ENCODE assay signal across 8 mouse cellular contexts in the genomic region with DNA sequence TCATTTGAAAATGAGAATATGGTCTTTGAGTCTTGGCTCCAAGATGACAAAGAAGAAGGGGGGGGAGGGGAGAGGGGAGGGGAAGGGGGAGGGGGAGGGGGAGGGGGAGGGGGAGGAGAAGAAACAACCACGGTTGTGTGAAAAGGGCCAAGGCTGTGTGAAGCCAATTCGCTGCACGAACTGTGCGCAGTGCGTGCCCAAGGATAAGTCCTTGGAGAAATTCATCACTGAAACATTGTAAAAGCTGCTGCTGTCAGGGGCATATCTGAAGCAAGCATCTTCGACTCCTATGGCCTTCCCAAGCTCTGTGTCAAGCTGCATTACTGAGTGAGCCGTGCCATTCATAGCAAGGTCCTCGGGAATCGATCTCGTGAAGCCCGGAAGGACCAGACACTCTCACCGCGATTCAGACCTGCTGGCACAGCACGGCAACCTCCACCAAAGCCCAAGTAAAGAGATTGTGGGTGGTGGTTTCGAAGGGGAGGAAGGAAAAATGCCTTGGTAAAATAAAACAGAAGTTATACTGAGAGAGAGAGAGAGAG. TPM values are rescaled to one million over a fixed set of nuclear protein-coding genes. Genes with fewer than 3 reads are reported as not detected.
"Had no signal": no experiment of that assay in that cellular context is flagged by ENCODE, and none has a peak within 500 bp of the region (broad histone marks: within the 10 kb centered on the region; RNA-seq: fewer than 3 reads in every experiment).

No protein-coding gene starts in this region.

- DNase-seq: kidney, postnatal 14 days; left cerebral cortex, postnatal 4 days; lung, adult 2 months; lung, postnatal 36 days; right cerebral cortex, postnatal 14 days; thymus, adult 18-20 months; thymus, postnatal 14 days had no signal

RNA-seq across cellular contexts. Expression of gene Ank2, which starts 13.7 kb away (rescaled TPM):
- total RNA-seq: monocyte, adult 5-6 weeks had no signal
